Mouse (Mus musculus) cerebellum, postnatal 36 days (tissue): ENCODE results near the gene Olfr1211.

Experiments used
- DNase-seq, 2 experiments: peaks; one replicate each; pipeline ENCODE4 v3.0.0; 2021 to 2022; ENCODE audit warnings: mixed read lengths in 2 of 2

The Olfr1211 gene

GRCm38 (mm10) chr2:88938011-88938410, at the start of gene Olfr1211:
Gene Olfr1211, minus strand, starts transcription at chr2:88938111.
- no peak for DNase-seq

- no peak for DNase-seq
Measured at GRCm38 (mm10) chr2:88980181-88980580, 42.3 kb upstream of the Olfr1211 start, which contains the start of gene Gm13762. Gene Gm13762, minus strand, starts transcription at chr2:88980281.

- DNase-seq, result no peak
Measured at GRCm38 (mm10) chr2:88953669-88954068, 15.8 kb upstream of the Olfr1211 start, which contains the start of gene Olfr1212. Gene Olfr1212, plus strand, starts transcription at chr2:88953969.

GRCm38 (mm10) chr2:88915057-88915456, 22.9 kb downstream of the Olfr1211 start, which contains the start of gene Olfr1209:
Gene Olfr1209, minus strand, starts transcription at chr2:88915157.
- DNase-seq, result no peak

GRCm38 (mm10) chr2:88902211-88902610, 35.7 kb downstream of the Olfr1211 start, which contains the start of gene Olfr1208:
Gene Olfr1208, minus strand, starts transcription at chr2:88902311.
- no peak for DNase-seq
